Mouse (Mus musculus): ENCODE results near the gene Adgrf3.

Gene Adgrf3

GRCm38 (mm10) chr5:30148133-30148920, 57.2 kb downstream of the Adgrf3 start:
- no peak for DNase-seq (ENCODE audit: low spot score)

GRCm38 (mm10) chr5:30146526-30146925, 59.0 kb downstream of the Adgrf3 start:
- no peak for DNase-seq (ENCODE audit: low spot score)

Data from testis, postnatal 14 days (tissue).